Mouse (Mus musculus) small intestine, adult 2 months (tissue): ENCODE measurements around the gene Catsper1.

Experiments
- CTCF ChIP-seq: fragments of 200-500 bp; IDR thresholded peaks from 2 replicates; pipeline ENCODE4 v1.5.1; 2012; ENCODE audit warnings: low read depth, mild to moderate bottlenecking, control low read depth, inconsistent platforms, low read length, moderate library complexity, mixed read lengths; ENCODE audit not compliant: insufficient replicate concordance, insufficient read length; ENCODE audit errors: extremely low read depth
- POLR2A ChIP-seq: fragments of 200-500 bp; IDR thresholded peaks from 2 replicates; pipeline ENCODE4 v1.6.1; 2012; ENCODE audit warnings: low read depth, mild to moderate bottlenecking, control low read depth, inconsistent platforms, low read length, moderate library complexity

DNA sequence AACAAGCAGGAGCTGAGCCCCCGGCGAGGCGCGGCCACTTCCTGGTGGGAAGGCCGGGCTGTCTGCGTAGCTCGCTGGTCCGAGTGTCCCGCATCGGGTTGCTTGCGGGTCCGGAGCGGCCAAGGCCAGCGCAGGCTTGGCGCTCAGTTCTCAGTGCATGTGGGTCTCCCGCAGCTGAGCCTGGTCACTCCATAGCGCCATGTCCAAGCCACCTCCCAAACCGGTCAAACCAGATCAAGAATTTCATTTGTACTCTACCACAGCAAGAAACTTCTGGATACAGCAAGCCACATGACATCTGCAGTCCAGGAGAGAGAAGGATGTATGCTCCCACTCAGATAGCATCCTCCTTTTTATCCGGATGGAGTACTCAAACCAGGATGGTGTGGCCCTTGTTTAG is 7.6 kb upstream of the Catsper1 start:
- TF ChIP-seq CTCF = no peak
- TF ChIP-seq POLR2A = no peak
